Mouse (Mus musculus): ENCODE data around the gene Wwox.

Gene Wwox

DNA sequence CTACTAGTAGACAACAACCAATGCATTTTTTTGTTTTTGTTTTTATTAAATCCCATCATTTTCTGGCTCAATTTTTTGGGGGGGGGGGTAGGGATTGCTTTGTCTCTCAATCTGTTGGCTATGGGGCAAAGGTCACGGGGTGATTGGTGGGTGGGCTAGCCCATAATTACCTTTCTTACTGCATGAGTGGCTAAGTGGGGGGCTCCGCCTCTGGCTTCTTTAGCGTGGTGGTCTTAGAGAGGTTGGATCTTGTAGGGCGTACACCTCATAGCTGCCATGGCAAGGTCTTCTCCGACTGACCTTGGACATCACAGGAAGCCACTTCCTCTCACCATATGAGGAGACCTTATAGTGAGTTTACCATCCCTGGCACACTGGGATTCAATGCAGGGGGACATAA lies 721.0 kb downstream of the Wwox start:
- no peak for DNase-seq (ENCODE audit: extremely low spot score)

DNA sequence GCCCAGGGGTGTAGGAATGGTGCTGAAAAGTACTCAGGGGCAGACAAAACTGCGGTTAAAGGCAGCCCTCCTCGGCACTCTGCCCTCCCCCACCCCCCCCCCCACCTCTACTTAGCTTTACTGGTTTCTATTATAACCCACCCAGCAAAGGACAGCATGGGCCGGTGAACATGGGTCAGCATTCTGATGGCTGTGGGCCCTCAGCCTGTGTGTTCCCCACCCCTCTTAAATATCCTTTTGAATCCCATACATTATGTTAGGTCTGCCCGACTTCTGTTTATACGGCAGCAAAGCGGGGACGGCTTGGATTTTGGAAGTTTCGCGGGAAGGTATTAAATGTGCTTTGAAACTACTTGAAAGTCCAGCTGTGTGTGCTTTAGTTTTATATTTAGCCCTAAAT lies 722.1 kb downstream of the Wwox start:
- no peak for DNase-seq (ENCODE audit: extremely low spot score)

DNA sequence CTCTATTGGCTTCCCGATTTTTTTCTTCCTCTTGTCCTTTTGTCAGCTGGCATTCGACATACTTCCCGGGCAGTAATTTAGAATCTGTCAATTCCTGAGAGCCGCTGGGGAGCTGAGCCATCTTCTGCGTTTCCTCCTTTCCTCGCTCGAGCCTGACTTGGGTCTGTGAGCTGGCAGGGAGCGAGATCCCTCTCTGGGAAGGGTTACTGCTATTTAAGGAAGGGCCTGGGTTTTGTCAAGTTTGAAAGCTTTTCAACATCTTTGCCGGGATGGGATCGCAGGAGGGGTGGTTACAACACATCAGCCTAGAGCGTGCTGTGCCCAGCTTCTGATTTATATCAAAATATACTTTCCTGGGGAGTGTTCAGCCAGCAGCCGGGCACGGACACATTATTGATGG lies 725.4 kb downstream of the Wwox start:
- no peak for DNase-seq (ENCODE audit: extremely low spot score)

DNA sequence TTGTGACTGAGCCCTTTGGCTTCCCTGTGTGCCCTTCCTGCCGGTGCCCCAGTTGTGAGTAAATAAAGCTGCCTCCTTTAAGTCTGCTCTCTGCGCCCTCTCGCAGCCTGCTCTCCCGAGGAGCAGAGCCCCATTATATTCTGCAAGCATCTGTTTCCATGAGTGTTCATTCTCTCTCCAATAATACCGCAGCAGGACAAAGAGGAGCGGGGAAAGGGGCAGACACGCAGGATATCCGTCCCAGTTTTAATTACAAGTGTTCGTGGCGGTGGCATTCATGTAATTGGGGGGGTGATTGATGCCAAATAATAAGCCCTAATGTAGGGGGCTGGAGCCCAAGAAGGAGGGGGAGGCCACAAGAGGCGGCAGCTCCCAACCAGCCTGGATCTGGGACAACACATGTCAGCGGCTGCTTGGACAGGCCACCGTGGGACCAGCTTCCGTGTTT lies 734.2 kb downstream of the Wwox start:
- no peak for DNase-seq (ENCODE audit: extremely low spot score)

DNA sequence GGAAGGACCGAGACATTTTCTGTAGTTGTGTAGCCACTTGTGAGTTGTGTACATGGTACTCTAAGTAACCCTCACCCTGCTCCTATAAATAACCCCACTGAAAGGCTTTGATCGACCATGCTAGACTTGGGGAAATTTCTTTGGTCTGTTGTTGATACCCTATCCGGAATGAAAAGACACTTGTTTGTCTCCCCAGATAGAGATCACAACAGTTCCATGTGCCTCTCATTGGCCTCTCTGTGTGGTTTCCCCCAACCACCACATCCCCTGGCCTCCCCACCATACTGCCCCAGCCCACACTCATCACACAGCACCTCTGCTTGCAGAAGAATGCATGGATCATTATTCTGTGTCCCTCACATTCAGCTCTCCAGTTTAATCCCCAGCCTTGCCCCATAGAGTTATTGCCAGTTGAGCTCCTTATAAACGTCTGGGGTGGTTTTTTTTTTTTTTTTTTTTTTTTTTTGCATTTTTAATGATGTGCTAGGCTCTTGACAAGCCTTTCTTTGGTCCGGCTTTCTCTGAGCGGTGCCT lies 746.0 kb downstream of the Wwox start:
- DNase-seq (ENCODE audit: extremely low spot score), result no peak

DNA sequence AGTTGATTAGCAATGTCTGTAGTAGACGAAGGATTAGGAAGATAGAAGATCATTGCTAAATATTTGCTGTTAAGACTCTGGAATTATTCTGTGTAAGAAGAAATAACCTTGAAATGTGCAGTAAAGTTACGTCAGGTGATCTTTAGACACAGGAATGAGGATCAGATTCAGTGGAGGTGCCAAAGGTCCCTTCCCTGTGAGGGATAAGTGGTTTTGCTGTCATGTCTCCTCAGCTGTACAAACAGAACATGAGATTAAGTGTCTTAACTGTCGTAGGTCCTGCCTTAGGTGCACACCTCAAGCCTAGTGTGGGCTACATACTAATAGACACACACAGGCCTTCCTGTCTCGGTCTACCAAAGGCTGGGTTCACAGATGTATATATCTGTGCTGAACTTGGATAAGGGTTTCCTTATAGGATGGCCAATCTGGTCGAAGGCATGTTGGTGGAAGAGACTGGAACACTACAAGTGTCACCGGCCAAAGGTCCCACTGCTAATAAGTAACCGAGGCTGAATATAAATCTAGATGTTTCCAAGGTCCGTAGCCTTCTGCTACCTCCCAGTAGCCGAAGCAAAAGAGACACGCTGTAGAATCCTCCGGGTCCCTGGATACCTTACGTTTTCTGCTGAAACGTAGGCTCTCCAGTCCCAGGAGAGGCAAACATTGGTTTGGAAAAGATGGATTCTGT lies 746.8 kb downstream of the Wwox start:
- no peak for DNase-seq (ENCODE audit: extremely low spot score)

DNA sequence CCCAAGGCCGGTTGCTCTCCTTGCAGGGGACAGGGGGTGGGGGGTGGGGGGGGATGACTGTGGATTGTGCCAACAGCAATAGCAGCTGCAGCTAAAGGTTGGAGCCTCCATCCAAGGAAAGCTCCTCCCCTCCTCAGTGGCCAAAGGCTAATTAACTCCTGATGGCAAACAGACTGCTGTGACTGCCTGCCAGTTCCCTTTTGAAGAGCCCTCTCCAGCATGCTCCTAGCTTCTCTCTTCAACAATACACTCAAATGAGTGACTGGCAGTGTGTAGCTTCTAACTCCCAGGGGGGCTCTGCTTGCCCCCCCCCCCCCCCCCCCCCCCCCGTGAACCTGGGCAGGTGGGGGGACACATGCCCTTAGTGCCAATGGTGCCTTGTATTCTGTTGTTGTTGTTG lies 747.4 kb downstream of the Wwox start:
- peak; percentile 52 for DNase-seq (ENCODE audit: extremely low spot score)

DNA sequence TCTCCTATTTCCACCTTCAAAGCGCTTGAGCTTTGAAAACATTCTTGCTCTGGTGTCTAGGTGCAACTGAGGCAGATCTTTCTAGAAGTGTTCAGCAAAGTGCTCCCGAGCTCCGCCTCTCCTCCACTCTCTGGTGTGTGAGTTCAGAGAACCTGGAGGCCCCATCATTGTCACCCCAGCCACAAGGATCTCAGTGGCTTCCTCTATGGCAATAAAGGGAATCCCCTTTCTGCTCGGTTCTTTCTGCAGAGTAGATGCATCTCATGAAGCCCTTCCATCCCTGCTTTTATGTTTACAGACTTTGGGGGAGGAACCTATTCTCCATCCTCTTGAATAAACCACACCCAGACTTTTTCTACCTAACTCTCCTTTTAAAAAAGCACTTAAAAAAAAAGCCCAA lies 749.0 kb downstream of the Wwox start:
- no peak for DNase-seq (ENCODE audit: extremely low spot score)

DNA sequence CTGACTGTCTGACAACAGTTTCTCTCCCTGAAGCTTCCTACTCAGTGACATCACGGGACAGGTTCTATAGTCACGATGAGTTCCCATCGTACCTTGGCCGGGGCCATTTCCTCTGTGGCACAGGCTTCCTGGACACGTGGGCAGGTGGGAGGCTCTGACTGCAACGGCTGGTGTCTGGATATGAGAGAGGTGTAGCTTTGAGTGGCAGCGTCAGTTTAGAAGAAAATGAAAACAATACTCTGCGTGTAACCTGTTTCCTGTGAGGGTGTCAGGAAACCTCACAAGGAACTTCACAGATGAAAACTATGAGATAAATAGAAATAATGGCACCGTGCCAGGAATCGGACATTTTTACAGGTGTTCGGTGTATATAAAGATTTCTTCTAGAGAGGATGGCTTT lies 750.4 kb downstream of the Wwox start:
- no peak for DNase-seq (ENCODE audit: extremely low spot score)

DNA sequence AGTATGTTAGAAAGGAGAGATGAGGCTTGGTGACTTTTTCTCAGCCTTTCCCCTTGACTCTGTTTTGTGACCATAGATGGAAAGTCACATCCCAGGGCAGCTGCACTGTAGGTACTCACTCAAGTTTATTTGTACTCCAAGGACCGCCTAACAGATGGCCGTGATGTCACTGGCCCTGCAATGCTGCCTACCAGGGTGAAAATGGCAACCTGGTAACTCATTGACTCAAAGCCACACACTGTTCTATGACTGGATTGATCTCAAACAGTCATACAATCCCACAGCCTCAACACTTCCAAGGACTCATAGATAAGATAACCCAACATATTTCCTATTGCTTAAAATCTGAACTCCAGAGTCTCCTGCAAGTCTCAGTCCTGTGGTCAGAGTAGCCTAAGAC lies 754.3 kb downstream of the Wwox start:
- DNase-seq (ENCODE audit: extremely low spot score), result no peak

DNA sequence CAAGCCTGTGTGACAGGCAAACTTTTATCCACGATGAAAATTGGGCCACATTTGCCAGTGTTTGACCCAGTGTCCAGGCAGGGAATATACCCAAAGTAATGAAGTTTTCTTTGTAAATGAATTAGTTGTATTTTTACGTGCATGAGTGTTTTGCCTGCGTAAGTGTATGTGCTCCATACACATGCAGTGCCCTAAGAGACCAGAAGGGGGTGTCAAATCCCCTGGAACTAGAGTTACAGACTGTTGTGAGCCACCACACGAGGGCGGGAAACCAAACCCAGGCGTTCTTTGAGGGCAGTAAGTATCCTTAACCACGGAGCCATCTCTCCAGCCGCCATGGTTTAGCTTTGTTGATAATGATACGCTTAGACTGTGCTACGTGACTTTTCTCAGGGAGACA lies 755.9 kb downstream of the Wwox start:
- DNase-seq (ENCODE audit: extremely low spot score), result no peak

DNA sequence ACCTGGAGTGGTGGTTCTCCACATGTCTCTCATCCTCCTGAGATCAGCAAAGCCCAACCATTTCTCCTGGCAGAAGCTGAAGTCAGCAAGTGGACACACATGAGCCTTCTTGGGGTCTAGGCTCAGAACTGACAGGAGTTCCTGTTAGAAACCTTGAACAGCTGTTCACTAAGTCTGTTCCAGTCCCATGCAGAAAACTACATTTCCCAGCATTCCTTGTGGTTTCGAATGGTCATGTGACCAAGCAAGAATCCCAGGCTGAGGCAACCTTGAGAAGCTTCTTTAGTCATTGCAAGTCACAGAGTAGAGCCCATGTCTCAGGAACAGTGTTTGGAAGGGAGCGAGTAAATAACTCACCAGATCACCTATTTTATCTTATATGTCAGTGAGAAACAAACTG lies 757.4 kb downstream of the Wwox start:
- DNase-seq (ENCODE audit: extremely low spot score), result no peak

DNA sequence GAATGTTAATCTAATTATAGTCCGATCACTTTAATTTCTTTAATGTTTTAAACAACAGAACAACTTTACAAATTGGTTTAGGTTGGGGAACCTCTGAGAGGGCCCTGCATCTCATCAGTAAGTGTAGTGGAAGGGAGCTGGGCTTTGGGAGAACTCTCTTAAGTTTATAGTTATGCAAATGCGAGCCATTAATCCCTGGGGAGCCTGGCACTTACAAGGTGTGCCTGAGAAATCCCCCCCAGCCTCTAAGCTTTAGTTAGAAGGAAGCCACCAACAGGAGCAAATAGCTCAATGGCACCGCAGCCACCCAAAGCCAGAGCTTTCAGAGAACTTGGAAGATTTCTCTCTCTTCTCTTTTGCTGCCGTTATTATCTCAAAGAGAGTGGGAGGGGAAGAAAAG lies 759.7 kb downstream of the Wwox start:
- DNase-seq (ENCODE audit: extremely low spot score), result no peak

DNA sequence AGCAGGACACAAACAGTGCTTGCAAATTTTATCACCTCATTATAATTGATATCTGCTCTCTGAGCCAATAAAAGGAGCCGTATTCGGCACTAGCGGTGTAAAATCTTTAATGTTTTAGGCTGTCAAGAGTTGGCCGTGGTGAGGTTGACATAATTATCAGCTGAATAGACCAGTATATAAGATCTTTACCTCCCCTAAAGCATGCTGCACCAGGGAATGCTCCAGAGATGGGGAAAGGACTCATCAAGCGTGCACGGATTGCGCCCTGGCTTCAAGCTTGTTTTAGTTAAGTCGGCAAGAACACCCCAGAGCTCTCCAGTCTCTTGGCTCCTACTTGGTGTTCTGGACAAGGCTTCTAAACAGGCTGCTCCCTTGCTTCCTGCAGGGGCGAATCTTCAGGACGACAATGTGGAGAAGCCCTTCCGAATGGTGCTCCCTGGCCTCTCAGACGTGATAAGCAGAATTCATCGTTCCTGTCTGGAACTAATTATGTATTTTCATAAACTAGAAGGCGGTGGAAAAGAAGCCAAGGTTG lies 760.2 kb downstream of the Wwox start:
- DNase-seq (ENCODE audit: extremely low spot score), result no peak

DNA sequence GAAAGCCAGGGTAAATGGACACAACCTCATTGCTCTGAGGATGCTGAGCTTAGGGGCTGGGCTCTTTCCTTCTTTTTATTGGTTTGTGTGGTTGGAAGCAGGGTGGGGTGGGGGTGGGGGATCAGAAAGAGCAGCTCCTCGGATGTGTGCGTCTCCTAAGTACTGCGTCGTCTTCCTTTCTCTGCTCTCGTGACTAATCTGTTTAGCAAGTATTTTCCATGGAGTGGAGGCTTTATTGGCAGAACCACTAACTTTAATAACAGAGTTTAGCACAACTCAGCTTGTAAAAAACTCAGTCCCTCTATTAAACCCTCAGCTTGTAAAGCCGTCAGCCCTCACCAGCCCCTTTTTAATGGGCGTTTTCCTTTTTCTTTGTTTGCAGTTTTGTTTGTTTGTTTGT lies 762.3 kb downstream of the Wwox start:
- no peak for DNase-seq (ENCODE audit: extremely low spot score)

DNA sequence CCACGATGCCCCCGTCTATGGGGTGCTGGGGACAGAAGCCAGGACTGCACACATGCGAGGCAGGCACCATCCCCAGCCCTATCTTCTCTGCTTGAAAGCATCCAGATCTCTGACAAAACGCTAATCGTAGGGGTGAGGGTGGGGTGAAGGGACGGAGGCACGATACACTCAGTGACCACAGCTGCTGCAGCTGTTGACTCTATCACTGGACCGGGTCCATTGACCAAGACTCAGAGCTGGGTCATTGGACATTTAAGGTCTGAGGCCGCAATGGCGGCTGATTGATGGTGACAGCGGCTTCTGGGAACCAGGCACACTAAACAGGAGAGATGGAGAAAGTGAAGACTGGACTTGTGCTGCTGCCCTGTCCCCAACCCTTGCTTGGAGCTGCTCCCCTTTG lies 768.0 kb downstream of the Wwox start:
- no peak for DNase-seq (ENCODE audit: extremely low spot score)

DNA sequence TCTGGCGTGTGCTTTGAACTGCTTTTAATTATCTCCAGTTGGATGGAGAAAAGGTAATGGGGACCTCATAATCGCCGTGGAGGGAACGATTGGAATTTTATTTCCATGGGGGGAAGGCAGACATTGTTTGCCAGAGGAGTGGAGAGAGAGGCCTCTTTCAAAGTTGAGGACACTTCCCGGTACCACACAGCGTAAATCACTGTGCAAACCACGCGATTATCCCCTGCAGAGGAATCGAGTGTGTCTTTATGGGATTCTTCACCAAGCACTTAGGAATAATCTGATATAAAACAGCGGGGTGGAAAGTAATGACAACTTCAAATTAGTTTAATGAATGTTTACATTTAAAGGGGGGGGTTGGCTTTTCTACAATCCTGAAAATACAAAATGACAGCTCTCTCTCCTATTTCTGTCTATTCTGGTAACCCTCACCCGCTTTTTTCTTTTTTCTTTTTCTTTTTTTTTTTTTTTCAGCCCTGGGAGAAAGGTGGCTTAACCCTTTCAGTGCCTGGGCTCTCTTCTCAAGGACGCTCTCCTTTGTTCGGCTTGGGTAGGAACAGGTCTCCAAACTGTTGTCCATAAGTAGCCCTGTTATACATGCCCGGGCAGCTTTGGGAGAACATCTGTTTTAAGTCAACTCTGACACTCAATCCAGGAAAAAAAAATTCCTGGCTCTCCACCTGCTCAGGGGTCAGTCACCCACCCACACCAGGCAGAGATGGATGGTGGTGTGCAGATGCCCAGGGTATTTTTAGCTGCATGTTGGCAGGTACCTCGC lies 769.1 kb downstream of the Wwox start:
- no peak for DNase-seq (ENCODE audit: extremely low spot score)

DNA sequence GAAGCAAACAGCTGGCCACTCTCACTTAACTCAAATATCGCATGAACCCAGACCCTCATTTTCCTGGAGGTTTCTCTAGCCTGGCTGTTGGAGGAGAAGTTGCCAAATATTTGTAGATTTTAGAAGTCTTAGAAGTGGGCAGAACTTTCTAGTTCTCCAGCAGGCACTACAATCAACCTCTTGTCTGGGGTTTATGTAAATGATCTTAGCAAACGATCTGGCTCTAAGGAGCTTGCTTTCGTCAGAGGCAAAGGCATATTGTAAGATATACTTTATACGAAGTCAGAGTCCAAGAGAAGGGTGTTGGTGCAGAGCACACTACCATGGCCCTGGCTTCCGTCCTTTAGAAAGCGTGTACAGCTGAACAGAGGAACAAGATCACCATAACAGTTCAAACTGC lies 770.6 kb downstream of the Wwox start:
- no peak for DNase-seq (ENCODE audit: extremely low spot score)

DNA sequence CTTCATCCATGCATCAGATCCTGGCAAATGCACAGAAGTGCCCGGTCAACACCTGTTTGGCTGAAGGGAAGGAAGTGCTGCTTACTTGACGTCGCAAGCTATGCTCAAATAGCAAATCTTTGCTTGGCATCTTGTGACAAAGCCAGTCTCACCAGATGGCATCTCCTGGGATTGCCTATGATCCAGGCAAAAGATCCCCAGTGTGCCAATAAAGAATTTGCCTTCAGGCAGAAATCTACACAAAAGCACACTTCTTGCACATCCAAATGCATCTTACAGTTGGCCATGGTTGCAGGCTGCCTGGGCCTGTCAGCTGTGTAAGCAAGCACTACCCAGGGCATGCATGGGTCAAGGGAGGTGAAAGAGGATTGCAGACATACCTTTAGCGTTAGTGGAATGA lies 773.7 kb downstream of the Wwox start:
- no peak for DNase-seq (ENCODE audit: extremely low spot score)

DNA sequence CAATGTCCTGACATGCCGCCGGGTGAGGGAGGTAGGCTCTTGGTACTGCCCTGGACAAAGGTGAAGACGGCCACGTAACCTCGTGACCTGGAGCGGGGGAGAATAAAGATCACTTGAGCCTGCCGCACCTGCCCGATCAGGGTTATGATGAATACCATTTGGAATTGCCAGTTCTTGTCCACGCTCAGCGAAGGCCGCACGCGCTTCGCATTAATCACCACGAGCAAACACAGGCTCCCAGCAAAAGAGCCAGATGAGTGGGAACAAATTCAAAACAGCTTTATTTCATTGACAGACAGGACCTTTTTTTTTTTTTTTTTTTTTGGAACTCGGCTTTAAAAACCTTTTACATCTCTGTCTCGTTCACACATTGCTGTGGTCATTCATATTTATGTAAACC lies 775.4 kb downstream of the Wwox start:
- DNase-seq (ENCODE audit: extremely low spot score), result no peak

DNA sequence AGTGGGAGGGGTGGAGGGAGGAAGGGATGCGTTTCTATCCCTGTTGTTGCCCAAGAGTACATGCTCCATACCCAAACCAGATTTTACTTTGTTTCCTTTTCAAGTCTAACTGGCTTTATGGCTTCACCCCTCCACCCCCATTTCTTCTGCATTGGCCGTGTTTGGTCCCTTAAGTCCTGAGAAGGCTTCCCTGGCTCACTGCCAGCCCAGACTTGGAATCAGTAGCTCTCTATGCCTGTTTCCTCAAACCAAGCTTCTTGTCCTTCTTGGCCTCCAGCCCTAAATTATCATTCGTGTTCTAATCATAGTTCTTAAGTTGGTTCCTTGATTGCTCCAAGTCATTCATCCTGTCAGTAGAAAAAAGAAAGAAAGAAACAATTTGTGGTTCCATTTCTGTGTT lies 777.3 kb downstream of the Wwox start:
- DNase-seq (ENCODE audit: extremely low spot score), result no peak

DNA sequence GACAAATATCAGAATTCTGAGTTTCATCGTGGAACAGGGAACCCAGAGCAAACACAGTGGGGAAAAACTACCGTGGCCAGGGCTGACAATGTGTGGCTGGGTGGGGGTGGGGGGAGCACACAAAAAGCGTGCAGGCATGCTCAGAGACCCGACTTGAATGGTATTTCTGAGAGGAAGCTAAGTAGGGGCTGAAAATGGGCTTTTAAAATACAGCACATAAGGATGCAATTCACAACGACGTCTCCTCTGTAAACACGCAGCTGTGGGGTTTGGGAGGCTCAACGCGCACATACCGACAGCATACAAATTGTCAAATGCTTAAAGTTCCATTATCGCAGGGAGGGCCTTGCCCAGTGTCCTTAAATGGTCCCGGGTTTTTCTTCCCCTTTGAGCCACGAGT lies 783.1 kb downstream of the Wwox start:
- DNase-seq (ENCODE audit: extremely low spot score), result no peak
